Mouse (Mus musculus) heart, postnatal 4 days (tissue): Measurements from ENCODE around the gene Oas2. TPM values are rescaled to one million over a fixed set of nuclear protein-coding genes. Genes with fewer than 3 reads are reported as not detected.
"Not testable (repeated sequence)": the region's sequence is repeated elsewhere in the genome, so short reads cannot be mapped to it uniquely, and the experiment has no call there.

Experiments
- DNase-seq: peaks from one replicate; pipeline ENCODE4 v3.0.0; 2021
- total RNA-seq, 2 experiments: library from RNA; stranded (reverse); gene quantifications; 2 replicates each; pipeline ENCODE4 v1.2.3; 2021

Gene Oas2
- under 1 TPM in 1 of 2 experiments, not detected in 1; 0.24 TPM for total RNA-seq

- no peak for DNase-seq
Measured at GRCm38 (mm10) chr5:120749688-120750087, at the start of gene Oas2. Oas2 (minus strand) TSS chr5:120749853.

GRCm38 (mm10) chr5:120798943-120799342 is 49.3 kb upstream of the Oas2 start:
- DNase-seq = not testable (repeated sequence)

GRCm38 (mm10) chr5:120798147-120798546 is 48.5 kb upstream of the Oas2 start:
- DNase-seq = not testable (repeated sequence)

GRCm38 (mm10) chr5:120795480-120796034 is 45.9 kb upstream of the Oas2 start, which contains the start of gene Oas1e:
Oas1e (minus strand) TSS chr5:120795530.
- not testable (repeated sequence) for DNase-seq

- peak; percentile 49 for DNase-seq
Measured at GRCm38 (mm10) chr5:120793043-120793442, 43.4 kb upstream of the Oas2 start.

GRCm38 (mm10) chr5:120787042-120787441 is 37.4 kb upstream of the Oas2 start:
- no peak for DNase-seq

- DNase-seq = no peak
Measured at GRCm38 (mm10) chr5:120782446-120782845, 32.8 kb upstream of the Oas2 start.

GRCm38 (mm10) chr5:120781646-120782045 is 32.0 kb upstream of the Oas2 start:
- DNase-seq = no peak

- DNase-seq = peak; percentile 20
Measured at GRCm38 (mm10) chr5:120779922-120780321, 30.3 kb upstream of the Oas2 start.

GRCm38 (mm10) chr5:120778941-120779340 is 29.3 kb upstream of the Oas2 start:
- no peak for DNase-seq

- DNase-seq = no peak
Measured at GRCm38 (mm10) chr5:120777478-120777877, 27.8 kb upstream of the Oas2 start, which contains the start of gene Oas3. Oas3 (minus strand) TSS chr5:120777661.

GRCm38 (mm10) chr5:120776801-120777200 is 27.1 kb upstream of the Oas2 start:
- DNase-seq = no peak

- no peak for DNase-seq
Measured at GRCm38 (mm10) chr5:120775287-120775985, 25.8 kb upstream of the Oas2 start.

- DNase-seq = no peak
Measured at GRCm38 (mm10) chr5:120769396-120769795, 19.7 kb upstream of the Oas2 start.

GRCm38 (mm10) chr5:120765010-120765409 is 15.4 kb upstream of the Oas2 start:
- DNase-seq = no peak

GRCm38 (mm10) chr5:120761901-120762300 is 12.2 kb upstream of the Oas2 start:
- peak; percentile 36 for DNase-seq

- DNase-seq = no peak
Measured at GRCm38 (mm10) chr5:120754215-120754614, 4.6 kb upstream of the Oas2 start.

GRCm38 (mm10) chr5:120752786-120753185 is 3.1 kb upstream of the Oas2 start:
- DNase-seq = no peak

- DNase-seq = no peak
Measured at GRCm38 (mm10) chr5:120751206-120751605, 1.6 kb upstream of the Oas2 start.

GRCm38 (mm10) chr5:120746451-120746850 is 3.2 kb downstream of the Oas2 start:
- peak; percentile 68 for DNase-seq

GRCm38 (mm10) chr5:120742125-120742524 is 7.5 kb downstream of the Oas2 start:
- DNase-seq = peak; percentile 41

- no peak for DNase-seq
Measured at GRCm38 (mm10) chr5:120734380-120734990, 15.2 kb downstream of the Oas2 start.

GRCm38 (mm10) chr5:120733696-120734095 is 16.0 kb downstream of the Oas2 start:
- DNase-seq = no peak

GRCm38 (mm10) chr5:120732740-120733139 is 16.9 kb downstream of the Oas2 start:
- DNase-seq = no peak
